Mouse (Mus musculus) heart, embryonic 14.5 days (tissue): ENCODE measurements around the gene Acot7. TPM values are rescaled to one million over a fixed set of nuclear protein-coding genes. Genes with fewer than 3 reads are reported as not detected.

Experiments
- ATAC-seq: fragments of 200-750 bp; cut with Nextera tagmentation; 2 replicates; pipeline ENCODE4 v1.8.0; 2017; ENCODE audit warnings: low read depth, moderate TSS enrichment; ENCODE audit not compliant: insufficient number of reproducible peaks, insufficient read depth, low FRiP score
- H3K27ac ChIP-seq, 2 experiments: fragments of 200-500 bp in 1 of 2; fragments of 300-500 bp in 1 of 2; sonication (generic) in 1 of 2; replicated peaks in 1 of 2; 2 replicates each; pipeline ENCODE4 v1.5.1; 2012 to 2014; ENCODE audit warnings: low read depth in 2 of 2, low read length in 2 of 2, control low read depth in 1 of 2, mild to moderate bottlenecking in 1 of 2, mixed read lengths in 1 of 2; ENCODE audit not compliant: control insufficient read depth in 1 of 2, insufficient read depth in 1 of 2
- H3K27me3 ChIP-seq: fragments of 300-500 bp; sonication (generic); 2 replicates; pipeline ENCODE4 v1.6.1; 2014; ENCODE audit warnings: mild to moderate bottlenecking, low read length, control low read depth; ENCODE audit not compliant: control insufficient read depth, insufficient read depth
- H3K36me3 ChIP-seq: fragments of 300-500 bp; sonication (generic); 2 replicates; pipeline ENCODE4 v1.6.1; 2014; ENCODE audit warnings: mild to moderate bottlenecking, control low read depth, low read length, mixed read lengths; ENCODE audit not compliant: control insufficient read depth, insufficient read depth
- H3K4me1 ChIP-seq, 2 experiments: fragments of 200-500 bp in 1 of 2; fragments of 300-500 bp in 1 of 2; sonication (generic) in 1 of 2; 2 replicates each; pipeline ENCODE4 v1.6.1; 2012 to 2014; ENCODE audit warnings: low read length in 2 of 2, control low read depth in 1 of 2, mixed read lengths in 1 of 2; ENCODE audit not compliant: control insufficient read depth in 2 of 2, insufficient read depth in 2 of 2
- H3K4me2 ChIP-seq: fragments of 300-500 bp; sonication (generic); 2 replicates; pipeline ENCODE4 v1.6.1; 2014; ENCODE audit warnings: mild to moderate bottlenecking, low read length
- H3K4me3 ChIP-seq, 2 experiments: fragments of 200-500 bp in 1 of 2; fragments of 300-500 bp in 1 of 2; sonication (generic) in 1 of 2; 2 replicates each; pipeline ENCODE4 v1.5.1; 2012 to 2014; ENCODE audit warnings: low read length in 2 of 2, mild to moderate bottlenecking in 2 of 2, control low read depth in 1 of 2, low read depth in 1 of 2, moderate library complexity in 1 of 2; ENCODE audit not compliant: control insufficient read depth in 1 of 2, insufficient read depth in 1 of 2
- H3K9ac ChIP-seq: fragments of 300-500 bp; sonication (generic); 2 replicates; pipeline ENCODE4 v1.6.1; 2014; ENCODE audit warnings: mild to moderate bottlenecking, low read length
- H3K9me3 ChIP-seq: fragments of 300-500 bp; sonication (generic); 2 replicates; pipeline ENCODE4 v1.6.1; 2016; ENCODE audit warnings: low read length, control low read depth; ENCODE audit not compliant: control insufficient read depth
- WGBS: fragments of 180-500 bp; shearing (Covaris S2); extraction: QIAGEN DNeasy Blood & Tissue Kit; methylation state at CpG from one replicate; pipeline ENCODE4 v1.1.7; 2014; 5-methylcytosine and 5-hydroxymethylcytosine counted together
- polyA plus RNA-seq: library from polyadenylated mRNA; unstranded; fragments of >200 nt; fragmentation: Nextera tagmentation; extraction: Ambion mirVana; gene quantifications from 2 replicates; pipeline ENCODE4 v1.2.1, GENCODE M21; 2014

Acot7 gene
- polyA plus RNA-seq, 1 experiment from 2014 or later, result 72.9 TPM

DNA sequence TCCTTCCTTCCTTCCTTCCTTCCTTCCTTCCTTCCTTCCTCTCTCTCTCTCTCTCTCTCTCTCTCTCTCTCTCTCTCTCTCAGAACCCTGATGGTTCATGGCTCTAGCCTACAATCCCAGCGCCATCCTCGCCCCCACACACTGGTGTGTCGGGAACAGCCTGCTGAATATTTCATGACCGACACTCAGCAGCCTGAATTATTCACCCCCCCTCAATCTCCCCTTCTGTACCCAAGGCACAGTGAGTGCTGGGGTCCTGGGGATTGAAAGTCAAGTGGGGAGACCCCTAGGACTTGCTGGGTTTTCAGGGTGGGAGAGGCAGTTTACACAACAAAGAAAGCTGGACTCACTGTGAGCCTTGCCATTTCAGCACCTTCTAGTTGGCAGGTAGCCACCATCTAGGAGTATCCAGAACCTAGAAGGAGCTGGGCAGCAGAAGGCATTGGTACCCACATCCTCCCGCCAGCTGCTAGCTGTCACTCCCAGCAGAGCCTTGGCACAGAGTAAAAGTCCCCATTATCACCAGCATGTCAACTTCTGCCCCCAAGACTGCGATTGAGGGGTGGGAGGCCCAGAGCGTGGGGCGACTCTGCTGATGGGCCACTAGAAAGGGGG, 36.3 kb upstream of the Acot7 start:
- 66% methylated on average over 8 of the region's 8 CpGs for WGBS

DNA sequence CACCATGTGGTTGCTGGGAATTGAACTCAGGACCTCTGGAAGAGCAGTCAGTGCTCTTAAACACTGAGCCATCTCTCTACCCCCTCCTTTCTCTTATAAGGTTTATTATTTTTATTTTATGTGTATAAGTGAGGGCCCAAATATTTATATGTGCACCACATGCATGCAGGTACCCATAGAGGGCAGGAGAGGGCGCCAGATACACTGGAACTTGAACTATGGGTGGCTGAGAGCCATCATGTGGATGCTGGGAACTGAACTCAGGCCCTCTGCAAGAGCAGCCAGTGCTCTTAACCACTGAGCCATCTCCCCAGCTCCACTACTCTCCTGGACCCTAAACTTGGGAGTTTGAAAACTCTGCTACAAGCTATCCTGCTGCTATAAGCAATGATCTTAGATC, 34.3 kb upstream of the Acot7 start:
- Histone ChIP-seq H3K9me3 (no peaks in the 10 kb centered on the region), H3K9ac (no peak overlapping the region), H3K4me2 (no peak overlapping the region), H3K4me1 (peaks cover 0 to 4% of the 10 kb centered on the region in 2 experiments; a peak in 2 of 4 replicates), H3K27me3 (peaks cover 17% of the 10 kb centered on the region), H3K4me3 (no peak overlapping the region), H3K27ac (no peak overlapping the region), H3K36me3 (no peaks in the 10 kb centered on the region)
- no peak for ATAC-seq
- WGBS, result 25% methylated on average over 1 of the region's 1 CpGs

More for the DNA sequence above, 36.3 kb upstream of the Acot7 start:
- Histone ChIP-seq H3K9me3 (no peaks in the 10 kb centered on the region), H3K4me1 (peaks cover 0 to 9% of the 10 kb centered on the region in 2 experiments; a peak in 2 of 4 replicates), H3K4me3 (no peak overlapping the region), H3K4me2 (no peak overlapping the region), H3K9ac (no peak overlapping the region), H3K36me3 (no peaks in the 10 kb centered on the region), H3K27me3 (peaks cover 19% of the 10 kb centered on the region), H3K27ac (no peak overlapping the region)
- no peak for ATAC-seq

DNA sequence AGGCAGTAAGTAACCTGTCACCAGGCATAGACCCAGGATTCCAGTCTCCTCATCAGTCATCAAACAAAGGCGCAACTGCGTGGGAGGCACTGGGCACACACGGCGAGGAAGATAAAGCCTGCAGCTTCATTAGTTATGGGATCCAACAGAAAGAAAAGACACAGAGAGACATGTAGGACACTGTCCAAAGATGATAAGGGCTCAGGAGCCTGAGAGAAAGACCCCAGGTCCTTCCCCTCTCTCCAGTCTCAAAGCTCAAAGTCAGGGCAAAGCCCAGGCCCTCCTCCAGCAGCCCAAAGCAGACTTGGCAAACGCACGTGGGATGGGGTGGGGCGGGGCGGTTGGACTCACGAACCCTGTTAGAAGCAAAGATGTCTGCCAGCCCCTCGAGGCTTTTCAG, 32.5 kb upstream of the Acot7 start:
- no peak for ATAC-seq
- H3K9ac ChIP-seq, result no peak overlapping the region
- H3K27me3 ChIP-seq, result peaks cover 26% of the 10 kb centered on the region

DNA sequence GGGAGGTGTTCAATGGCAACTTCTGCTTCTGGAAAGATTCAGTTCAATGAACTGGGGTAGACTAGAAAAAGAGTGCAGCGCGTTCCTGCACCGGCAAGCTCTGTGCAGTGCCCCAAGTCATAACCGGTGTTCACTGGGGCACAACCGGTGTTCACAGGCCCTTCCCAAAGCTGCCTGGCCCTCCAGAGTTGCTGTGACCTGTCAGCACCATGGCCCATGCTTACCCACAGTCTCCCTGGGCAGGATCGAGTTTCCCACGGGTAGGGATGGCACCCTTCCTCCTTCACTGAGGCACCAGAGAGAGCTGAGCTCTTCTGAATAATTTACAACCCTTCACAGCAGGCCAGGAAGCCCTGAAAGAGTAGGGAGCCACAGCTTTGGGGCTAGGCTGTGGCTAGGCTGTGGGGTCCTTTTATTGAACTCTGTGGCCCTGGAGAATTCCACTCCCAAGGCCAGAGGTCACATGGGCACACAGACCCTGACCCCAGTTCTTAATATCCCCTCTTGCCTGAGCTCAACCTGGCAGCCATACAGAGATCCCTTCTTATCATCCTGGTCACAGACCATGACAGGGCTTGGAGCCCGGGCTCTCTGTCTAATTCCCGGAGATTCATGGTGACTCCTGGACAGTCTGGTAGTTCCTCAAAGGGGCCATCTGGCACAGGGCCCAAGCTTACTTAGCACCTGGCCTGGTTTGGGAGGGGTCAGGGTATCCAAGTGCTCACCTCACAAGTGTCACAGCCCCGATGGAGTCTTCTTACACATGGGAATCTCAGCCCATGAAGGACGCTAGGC, 31.7 kb upstream of the Acot7 start:
- Histone ChIP-seq H3K4me2 (no peak overlapping the region), H3K9me3 (no peaks in the 10 kb centered on the region), H3K36me3 (no peaks in the 10 kb centered on the region), H3K9ac (no peak overlapping the region), H3K4me3 (no peak overlapping the region), H3K27me3 (peaks cover 29% of the 10 kb centered on the region), H3K27ac (no peak overlapping the region), H3K4me1 (no peaks in the 10 kb centered on the region; a peak in 1 of 4 replicates)
- no peak for ATAC-seq
- WGBS, result 58% methylated on average over 11 of the region's 11 CpGs

More for the DNA sequence above, 32.5 kb upstream of the Acot7 start:
- H3K36me3 ChIP-seq, result no peaks in the 10 kb centered on the region
- no peak overlapping the region for H3K4me3 ChIP-seq
- no peaks in the 10 kb centered on the region for H3K4me1 ChIP-seq
- no peaks in the 10 kb centered on the region for H3K9me3 ChIP-seq
- H3K27ac ChIP-seq, result no peak overlapping the region
- H3K4me2 ChIP-seq, result no peak overlapping the region
- 66% methylated on average over 10 of the region's 10 CpGs for WGBS

DNA sequence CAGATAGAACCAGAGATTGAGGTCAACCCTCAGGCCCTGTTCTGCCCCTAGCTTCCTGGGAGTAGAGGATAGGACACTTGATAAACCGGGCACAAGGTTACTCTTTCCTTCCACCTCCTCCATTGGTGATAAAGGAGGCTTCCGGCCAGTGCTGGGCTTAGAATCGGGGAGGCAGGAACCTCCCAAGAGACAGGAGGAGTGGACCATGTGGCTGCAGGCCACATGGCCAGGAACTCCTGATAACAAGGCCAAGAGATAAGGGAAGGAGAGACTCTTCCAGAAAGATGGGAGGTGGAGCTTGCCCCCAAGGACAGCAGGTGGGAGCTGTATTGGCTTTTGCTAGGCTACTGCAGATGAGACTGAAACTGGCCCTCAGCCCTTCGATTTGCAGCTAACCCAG, 27.4 kb upstream of the Acot7 start:
- Histone ChIP-seq H3K4me1 (peaks cover 0 to 14% of the 10 kb centered on the region in 2 experiments; a peak in 3 of 4 replicates), H3K4me3 (no peak overlapping the region), H3K27me3 (peaks cover 58% of the 10 kb centered on the region), H3K9me3 (no peaks in the 10 kb centered on the region), H3K4me2 (no peak overlapping the region), H3K36me3 (no peaks in the 10 kb centered on the region), H3K9ac (no peak overlapping the region), H3K27ac (no peak overlapping the region)
- 47% methylated on average over 4 of the region's 4 CpGs for WGBS
- ATAC-seq, result no peak

DNA sequence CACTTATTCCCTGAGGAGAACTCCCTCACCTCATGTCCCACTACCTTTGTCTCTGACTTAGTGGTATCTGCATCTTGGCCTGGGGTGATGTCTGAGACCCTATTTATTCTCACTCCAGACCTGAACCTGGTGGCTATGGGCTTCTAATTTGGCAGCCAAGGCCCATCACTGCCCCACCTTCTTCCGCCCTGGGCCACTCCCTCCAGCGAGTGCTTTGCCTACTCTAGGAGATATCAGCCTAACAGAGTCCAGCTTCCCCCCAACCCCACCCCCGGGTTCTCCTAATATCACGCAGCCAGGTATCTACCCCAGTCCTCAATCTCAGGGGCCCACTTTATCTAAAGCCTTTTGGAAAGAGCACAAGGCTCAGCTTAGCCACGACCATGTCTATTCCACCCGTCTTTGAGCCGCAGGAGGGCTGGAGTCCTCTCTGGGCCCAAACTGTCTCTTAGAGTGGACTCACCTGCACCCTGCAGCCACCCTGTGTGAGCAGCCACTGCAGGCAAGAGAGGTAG, 26.4 kb upstream of the Acot7 start:
- H3K27me3 ChIP-seq, result peaks cover 55% of the 10 kb centered on the region
- H3K9ac ChIP-seq, result peak overlapping the region; percentile 18; the same call in 1 of the 2 replicates
- H3K4me1 ChIP-seq, result peaks cover 0 to 14% of the 10 kb centered on the region in 2 experiments; a peak in 3 of 4 replicates
- peak overlapping the region; percentile 80 for H3K4me2 ChIP-seq
- no peaks in the 10 kb centered on the region for H3K36me3 ChIP-seq
- 22% methylated on average over 7 of the region's 7 CpGs for WGBS
- H3K9me3 ChIP-seq, result no peaks in the 10 kb centered on the region
- no peak overlapping the region for H3K27ac ChIP-seq
- peak overlapping the region; percentile 44 to 50 for H3K4me3 ChIP-seq
- ATAC-seq, result no peak

DNA sequence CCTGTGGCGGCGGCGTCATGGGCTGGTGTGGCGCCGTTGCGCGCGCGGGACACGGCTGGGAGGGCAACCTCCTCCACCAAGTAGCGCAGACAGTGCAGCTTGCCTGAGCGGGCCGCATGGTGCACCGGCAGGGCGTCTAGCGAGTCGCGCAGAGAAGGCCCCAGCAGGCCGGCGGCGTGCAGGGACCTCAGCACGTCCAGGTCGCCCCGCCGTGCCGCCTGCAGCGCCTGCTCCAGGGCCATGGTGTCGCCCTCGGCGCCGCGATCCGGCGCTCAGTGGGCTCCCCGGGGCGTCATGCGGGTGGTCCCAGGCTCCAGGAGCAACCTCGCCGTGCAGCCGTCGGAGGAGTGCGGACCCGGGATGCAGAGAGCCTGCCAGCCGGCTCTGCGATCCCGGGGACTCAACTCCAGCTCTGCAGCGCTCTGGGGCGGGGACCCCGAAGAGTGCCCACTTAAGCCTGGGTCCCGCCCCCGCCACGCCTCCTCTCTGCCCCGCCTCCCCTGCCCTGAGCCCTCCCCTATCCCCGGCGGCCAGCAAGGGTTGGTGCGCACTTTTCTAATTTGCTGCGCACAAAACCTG, 25.9 kb upstream of the Acot7 start, which contains the start of gene Espn:
TSS of gene Espn (minus strand) at position 406 of the 579 bp plus-strand sequence.
- Histone ChIP-seq H3K9me3 (no peaks in the 10 kb centered on the region), H3K9ac (peak within 1 kb of the TSS; percentile 56; the same call in 1 of the 2 replicates), H3K27me3 (peaks cover 56% of the 10 kb centered on the region), H3K4me3 (peak within 1 kb of the TSS; percentile 44 to 50), H3K4me1 (peaks cover 0 to 14% of the 10 kb centered on the region in 2 experiments; a peak in 3 of 4 replicates), H3K4me2 (peak within 1 kb of the TSS; percentile 80), H3K36me3 (no peaks in the 10 kb centered on the region), H3K27ac (no peak within 1 kb of the TSS)
- WGBS, result under 1% methylated on average over 54 of the region's 57 CpGs
- peak; percentile 74 for ATAC-seq
